Mouse (Mus musculus): ENCODE results near the gene Sertm1.

DNA sequence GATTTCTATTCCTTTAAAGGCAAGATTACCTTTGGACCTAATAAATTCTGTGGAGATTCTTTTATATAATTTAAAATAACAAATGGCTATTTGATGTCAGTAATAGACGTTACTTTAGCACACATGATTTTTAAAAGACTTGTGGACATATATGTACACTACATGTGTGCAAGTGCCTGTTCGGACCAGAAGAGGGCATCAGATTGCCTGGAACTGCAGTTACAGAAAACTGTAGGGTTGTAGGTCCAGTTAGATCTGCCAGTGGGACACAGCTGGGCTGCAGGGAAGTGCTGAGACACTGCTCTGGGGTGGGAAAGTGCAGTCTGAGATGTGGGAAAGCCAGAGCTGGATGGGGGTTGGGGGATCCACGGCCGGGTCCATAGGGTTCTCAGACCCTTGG is 16.9 kb upstream of the Sertm1 start:
- no peak for TF ChIP-seq HCFC1 (IDR thresholded peaks at IDR 0.05; ENCODE audit: borderline replicate concordance, insufficient read depth, low read length)
- no peak for TF ChIP-seq MAFK (IDR thresholded peaks at IDR 0.05; ENCODE audit: insufficient read depth, low read depth, low read length)

Measured in ES-E14 (cell line).